Mouse (Mus musculus) T-cell, adult 66 days (primary cell): ENCODE measurements around the gene Foxb1. TPM values are rescaled to one million over a fixed set of nuclear protein-coding genes. Genes with fewer than 3 reads are reported as not detected.

Experiments
- total RNA-seq, 2 experiments: library from RNA; stranded (reverse); gene quantifications; 3 replicates in 1 of 2; 4 replicates in 1 of 2; pipeline ENCODE4 v1.2.4; 2023

Gene Foxb1
- not detected for total RNA-seq

GRCm38 (mm10) chr9:69760371-69761301 lies at the start of gene Foxb1:
Gene Foxb1 (minus strand): TSS chr9:69760940.

Other genes with a start within 250 kb of the Foxb1 start
- gene Bnip2, start 228.5 kb upstream of the Foxb1 start, total RNA-seq = 10 to 100 TPM; 55.8 to 85.3 TPM